Mouse (Mus musculus) urinary bladder, postnatal 10 days (tissue): ENCODE data around the gene Psg17.
"Not testable (repeated sequence)": the region's sequence is repeated elsewhere in the genome, so short reads cannot be mapped to it uniquely, and the experiment has no call there.

ENCODE experiments used
- DNase-seq: peaks from one replicate; pipeline ENCODE4 v3.0.0; 2022; ENCODE audit warnings: low spot score

The Psg17 gene

GRCm38 (mm10) chr7:18821507-18821906, at the start of gene Psg17:
Psg17 (minus strand) TSS chr7:18821607.
- no peak for DNase-seq

- not testable (repeated sequence) for DNase-seq
These were observed 49.6 kb upstream of the Psg17 start, which contains the start of gene Pglyrp1 for GRCm38 (mm10) chr7:18871031-18871430. Pglyrp1 (plus strand) TSS chr7:18871331.

- DNase-seq: no peak
These were observed 47.1 kb upstream of the Psg17 start for GRCm38 (mm10) chr7:18868491-18868890.

GRCm38 (mm10) chr7:18862801-18863200, 41.4 kb upstream of the Psg17 start:
- DNase-seq: no peak

- no peak for DNase-seq
These were observed 37.0 kb upstream of the Psg17 start for GRCm38 (mm10) chr7:18858310-18858916.

- DNase-seq: no peak
These were observed 27.0 kb upstream of the Psg17 start for GRCm38 (mm10) chr7:18848395-18848794.

GRCm38 (mm10) chr7:18844811-18845210, 23.4 kb upstream of the Psg17 start:
- DNase-seq: no peak

GRCm38 (mm10) chr7:18841174-18841567, 19.8 kb upstream of the Psg17 start:
- DNase-seq: no peak

GRCm38 (mm10) chr7:18840386-18841173, 19.2 kb upstream of the Psg17 start:
- DNase-seq: no peak

- no peak for DNase-seq
These were observed 18.5 kb upstream of the Psg17 start, which contains the start of gene Mill2 for GRCm38 (mm10) chr7:18839865-18840264. Mill2 (plus strand) TSS chr7:18839966.

GRCm38 (mm10) chr7:18832298-18832697, 10.9 kb upstream of the Psg17 start:
- DNase-seq: no peak

GRCm38 (mm10) chr7:18829545-18829944, 8.1 kb upstream of the Psg17 start:
- DNase-seq: no peak

- no peak for DNase-seq
These were observed 7.2 kb upstream of the Psg17 start for GRCm38 (mm10) chr7:18828592-18828991.

- DNase-seq: no peak
These were observed 6.6 kb upstream of the Psg17 start for GRCm38 (mm10) chr7:18827792-18828546.

- no peak for DNase-seq
These were observed 3.1 kb downstream of the Psg17 start for GRCm38 (mm10) chr7:18818301-18818700.

- no peak for DNase-seq
These were observed 17.9 kb downstream of the Psg17 start for GRCm38 (mm10) chr7:18803526-18803925.

GRCm38 (mm10) chr7:18799129-18799528, 22.3 kb downstream of the Psg17 start:
- DNase-seq: no peak

GRCm38 (mm10) chr7:18798420-18798819, 23.0 kb downstream of the Psg17 start, which contains the start of gene Psg19:
Psg19 (minus strand) TSS chr7:18798520.
- DNase-seq: no peak

GRCm38 (mm10) chr7:18790671-18791070, 30.7 kb downstream of the Psg17 start:
- not testable (repeated sequence) for DNase-seq

GRCm38 (mm10) chr7:18781301-18781700, 40.1 kb downstream of the Psg17 start:
- not testable (repeated sequence) for DNase-seq

- no peak for DNase-seq
These were observed 42.0 kb downstream of the Psg17 start for GRCm38 (mm10) chr7:18779337-18779781.
